Mouse (Mus musculus): ENCODE measurements at regions not wholly inside any gene's neighbourhood (a gene's known extent, or its start where the extent isn't known, plus 50 kb on each side); places are given as distances from the start of the nearest gene placed in this dataset.

GRCm38 (mm10) chr4:131493726-131494125, 344.4 kb downstream of the Ptpru start:
- H3K4me2 ChIP-seq (replicated peaks), result no peak overlapping the region
- no peak overlapping the region for H3K4me3 ChIP-seq (replicated peaks)
- no peak overlapping the region for H3K9ac ChIP-seq
- no peaks in the 10 kb centered on the region for H3K9me3 ChIP-seq (replicated peaks)
- WGBS, result 66% methylated on average over 4 of the region's 4 CpGs
- H3K27me3 ChIP-seq, result peaks cover 3% of the 10 kb centered on the region; the same call in 1 of the 2 replicates
- ATAC-seq (ENCODE audit: insufficient number of reproducible peaks, low FRiP score, low TSS enrichment, low read depth), result no peak
- H3K27ac ChIP-seq (replicated peaks), result no peak overlapping the region
- no peaks in the 10 kb centered on the region for H3K36me3 ChIP-seq
- peaks cover 16% of the 10 kb centered on the region for H3K4me1 ChIP-seq

GRCm38 (mm10) chr4:131496900-131497299, 341.2 kb downstream of the Ptpru start:
- Histone ChIP-seq H3K27me3 (no peaks in the 10 kb centered on the region), H3K4me1 (peaks cover 9% of the 10 kb centered on the region), H3K4me2 (replicated peaks) (no peak overlapping the region), H3K36me3 (no peaks in the 10 kb centered on the region), H3K4me3 (replicated peaks) (no peak overlapping the region), H3K9me3 (replicated peaks) (no peaks in the 10 kb centered on the region), H3K9ac (no peak overlapping the region), H3K27ac (replicated peaks) (no peak overlapping the region)
- WGBS, result 20% methylated on average over 5 of the region's 5 CpGs
- no peak for ATAC-seq (ENCODE audit: insufficient number of reproducible peaks, low FRiP score, low TSS enrichment, low read depth)

DNA sequence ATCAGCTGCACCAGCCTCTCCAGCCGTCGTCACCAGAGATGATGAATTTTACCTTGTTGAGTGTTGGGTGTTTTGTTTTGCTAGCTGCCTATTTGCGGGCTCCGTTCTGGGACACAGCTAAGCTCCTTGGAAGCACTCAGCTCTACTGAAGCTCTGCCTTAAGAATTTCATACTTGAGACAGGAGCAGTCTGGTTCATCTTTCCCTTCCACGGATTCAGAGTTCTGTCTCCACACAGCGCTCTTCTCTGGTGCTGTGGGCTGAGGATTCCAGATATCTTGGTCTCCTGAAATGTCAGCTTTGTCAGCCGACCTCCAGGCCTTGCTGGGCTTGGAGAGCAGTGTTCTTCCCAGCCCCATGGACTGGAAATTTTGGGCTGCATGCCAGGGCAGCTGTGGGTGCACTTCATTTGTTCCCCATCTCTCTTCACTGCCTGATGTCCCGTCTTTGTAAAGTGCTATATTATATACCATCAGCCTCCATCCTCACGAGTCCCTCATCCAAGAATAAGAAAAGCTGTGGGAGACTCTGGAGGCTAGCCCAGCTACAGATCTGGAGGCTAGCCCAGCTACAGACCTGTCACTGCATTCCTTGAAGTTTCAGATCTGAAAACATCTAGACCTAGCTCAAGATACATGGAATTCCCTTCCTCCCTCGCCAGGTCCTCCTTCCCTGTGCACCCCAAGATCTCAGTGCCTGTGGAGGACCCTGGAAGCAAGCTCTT, 337.0 kb downstream of the Ptpru start:
- no peak for ATAC-seq (ENCODE audit: insufficient number of reproducible peaks, low FRiP score, low TSS enrichment, low read depth)

GRCm38 (mm10) chr4:131508154-131508553, 329.9 kb downstream of the Ptpru start:
- H3K27me3 ChIP-seq, result no peaks in the 10 kb centered on the region
- no peak overlapping the region for H3K4me2 ChIP-seq (replicated peaks)
- H3K4me1 ChIP-seq, result no peaks in the 10 kb centered on the region
- no peaks in the 10 kb centered on the region for H3K9me3 ChIP-seq (replicated peaks)
- no peaks in the 10 kb centered on the region for H3K36me3 ChIP-seq
- ATAC-seq (ENCODE audit: insufficient number of reproducible peaks, low FRiP score, low TSS enrichment, low read depth), result no peak
- WGBS, result 59% methylated on average over 7 of the region's 7 CpGs
- H3K9ac ChIP-seq, result no peak overlapping the region
- H3K4me3 ChIP-seq (replicated peaks), result no peak overlapping the region
- no peak overlapping the region for H3K27ac ChIP-seq (replicated peaks)

More for the DNA sequence above, 337.0 kb downstream of the Ptpru start:
- H3K4me2 ChIP-seq (replicated peaks), result no peak overlapping the region
- H3K4me3 ChIP-seq (replicated peaks), result no peak overlapping the region
- no peak overlapping the region for H3K27ac ChIP-seq (replicated peaks)
- H3K4me1 ChIP-seq, result peaks cover 9% of the 10 kb centered on the region
- no peak overlapping the region for H3K9ac ChIP-seq
- 79% methylated on average over 10 of the region's 10 CpGs for WGBS
- H3K9me3 ChIP-seq (replicated peaks), result no peaks in the 10 kb centered on the region
- H3K36me3 ChIP-seq, result no peaks in the 10 kb centered on the region
- H3K27me3 ChIP-seq, result no peaks in the 10 kb centered on the region

GRCm38 (mm10) chr4:131511586-131511985, 326.5 kb downstream of the Ptpru start:
- Histone ChIP-seq H3K27ac (replicated peaks) (no peak overlapping the region), H3K4me3 (replicated peaks) (no peak overlapping the region), H3K27me3 (no peaks in the 10 kb centered on the region), H3K4me2 (replicated peaks) (no peak overlapping the region), H3K9me3 (replicated peaks) (no peaks in the 10 kb centered on the region), H3K36me3 (no peaks in the 10 kb centered on the region), H3K4me1 (no peaks in the 10 kb centered on the region), H3K9ac (no peak overlapping the region)
- no peak for ATAC-seq (ENCODE audit: insufficient number of reproducible peaks, low FRiP score, low TSS enrichment, low read depth)
- WGBS, result 86% methylated on average over 3 of the region's 3 CpGs

DNA sequence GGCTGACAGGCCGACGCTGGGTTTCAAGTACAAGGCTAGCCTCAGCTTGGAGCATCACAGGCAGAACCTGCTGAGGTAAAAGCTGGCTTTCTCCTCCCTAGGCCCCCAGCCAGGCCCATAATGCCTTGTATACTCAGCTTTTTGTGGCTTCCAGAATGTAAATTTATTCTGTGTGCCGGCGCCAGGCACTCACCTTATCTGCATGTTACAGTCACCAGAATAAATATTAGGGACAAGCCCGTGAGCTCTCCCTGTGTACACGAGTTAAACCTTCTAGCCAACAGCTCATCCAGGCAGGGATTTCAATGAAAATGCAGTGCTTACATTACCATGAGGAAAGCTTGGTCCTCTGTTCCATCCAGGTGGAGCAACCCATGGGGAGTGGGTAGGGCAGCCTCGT, 325.3 kb downstream of the Ptpru start:
- Histone ChIP-seq H3K36me3 (no peaks in the 10 kb centered on the region), H3K4me3 (replicated peaks) (no peak overlapping the region), H3K27ac (replicated peaks) (no peak overlapping the region), H3K9ac (no peak overlapping the region), H3K27me3 (no peaks in the 10 kb centered on the region), H3K4me1 (no peaks in the 10 kb centered on the region), H3K9me3 (replicated peaks) (no peaks in the 10 kb centered on the region), H3K4me2 (replicated peaks) (no peak overlapping the region)
- 69% methylated on average over 7 of the region's 7 CpGs for WGBS
- no peak for ATAC-seq (ENCODE audit: insufficient number of reproducible peaks, low FRiP score, low TSS enrichment, low read depth)

DNA sequence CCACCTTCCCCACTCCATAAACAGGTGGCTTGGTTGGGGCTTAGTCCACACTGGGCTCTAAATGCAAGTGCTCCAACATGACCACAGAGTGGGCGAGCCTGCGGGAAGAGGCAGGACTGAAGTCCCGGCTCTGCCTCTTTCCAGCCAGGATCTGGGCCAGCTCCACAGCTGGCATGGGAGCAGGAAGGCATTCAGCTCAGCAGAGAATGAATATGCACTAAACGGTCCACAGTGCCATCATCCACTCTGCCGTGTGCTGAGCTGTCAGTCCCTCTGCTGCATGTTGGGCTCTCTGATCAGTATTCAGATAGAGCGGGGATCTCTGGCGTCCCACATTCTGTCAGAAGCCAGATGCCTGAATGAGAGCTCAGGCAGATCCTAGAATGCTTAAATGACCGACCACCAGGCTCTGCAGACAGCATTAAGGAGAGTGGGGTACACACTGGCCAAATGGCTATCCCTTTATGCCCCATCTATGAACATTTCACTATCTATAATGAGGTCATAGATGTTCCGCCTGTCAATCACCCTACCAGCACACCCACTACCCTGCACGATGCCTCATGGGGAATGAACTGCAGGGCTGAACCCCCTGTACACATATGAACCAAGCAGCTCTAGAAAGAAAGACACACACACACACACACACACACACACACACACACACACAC, 317.3 kb downstream of the Ptpru start:
- no peak for ATAC-seq (ENCODE audit: insufficient number of reproducible peaks, low FRiP score, low TSS enrichment, low read depth)
- Histone ChIP-seq H3K36me3 (no peaks in the 10 kb centered on the region), H3K4me1 (no peaks in the 10 kb centered on the region), H3K4me2 (replicated peaks) (no peak overlapping the region), H3K27me3 (no peaks in the 10 kb centered on the region; the same call in 1 of the 2 replicates), H3K4me3 (replicated peaks) (no peak overlapping the region), H3K9ac (no peak overlapping the region), H3K27ac (replicated peaks) (no peak overlapping the region), H3K9me3 (replicated peaks) (no peaks in the 10 kb centered on the region)
- 75% methylated on average over 10 of the region's 10 CpGs for WGBS

GRCm38 (mm10) chr4:131521307-131521651, 316.8 kb downstream of the Ptpru start:
- Histone ChIP-seq H3K4me2 (replicated peaks) (no peak overlapping the region), H3K27me3 (peaks cover 1% of the 10 kb centered on the region), H3K4me3 (replicated peaks) (no peak overlapping the region), H3K27ac (replicated peaks) (no peak overlapping the region), H3K9me3 (replicated peaks) (no peaks in the 10 kb centered on the region), H3K9ac (no peak overlapping the region), H3K4me1 (no peaks in the 10 kb centered on the region), H3K36me3 (no peaks in the 10 kb centered on the region)
- ATAC-seq (ENCODE audit: insufficient number of reproducible peaks, low FRiP score, low TSS enrichment, low read depth), result no peak
- WGBS, result 64% methylated on average over 8 of the region's 8 CpGs

GRCm38 (mm10) chr4:131525236-131525635, 312.9 kb downstream of the Ptpru start:
- Histone ChIP-seq H3K36me3 (no peaks in the 10 kb centered on the region), H3K9me3 (replicated peaks) (no peaks in the 10 kb centered on the region), H3K4me1 (no peaks in the 10 kb centered on the region), H3K4me3 (replicated peaks) (no peak overlapping the region), H3K9ac (no peak overlapping the region), H3K27me3 (peaks cover 3% of the 10 kb centered on the region), H3K27ac (replicated peaks) (no peak overlapping the region), H3K4me2 (replicated peaks) (no peak overlapping the region)
- no peak for ATAC-seq (ENCODE audit: insufficient number of reproducible peaks, low FRiP score, low TSS enrichment, low read depth)
- WGBS, result 81% methylated on average over 3 of the region's 3 CpGs

GRCm38 (mm10) chr4:131530491-131530890, 307.6 kb downstream of the Ptpru start:
- WGBS, result 58% methylated on average over 5 of the region's 5 CpGs
- ATAC-seq (ENCODE audit: insufficient number of reproducible peaks, low FRiP score, low TSS enrichment, low read depth), result no peak

DNA sequence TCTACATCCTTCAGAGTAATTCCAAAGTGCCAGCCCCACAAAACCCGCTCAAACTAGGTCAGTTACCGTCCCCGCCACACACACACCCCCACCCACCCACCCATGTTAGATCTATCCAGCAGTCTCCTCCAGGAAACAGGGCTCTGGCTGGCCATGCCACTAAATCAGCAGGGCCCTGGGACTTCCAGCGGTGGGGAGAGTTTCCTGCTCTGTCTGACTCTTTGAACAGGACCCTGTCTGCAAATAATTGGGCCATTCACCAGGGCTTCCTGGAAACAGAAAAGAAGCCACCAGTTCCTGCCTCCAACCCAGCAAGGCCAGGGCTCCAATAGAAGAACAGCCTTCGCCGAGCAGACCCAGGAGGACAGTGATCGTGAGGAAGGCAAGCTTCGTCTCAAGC, 307.1 kb downstream of the Ptpru start:
- Histone ChIP-seq H3K4me3 (replicated peaks) (no peak overlapping the region), H3K27me3 (peaks cover 3% of the 10 kb centered on the region; the same call in 1 of the 2 replicates), H3K9ac (no peak overlapping the region), H3K4me1 (no peaks in the 10 kb centered on the region), H3K27ac (replicated peaks) (no peak overlapping the region), H3K9me3 (replicated peaks) (no peaks in the 10 kb centered on the region), H3K4me2 (replicated peaks) (no peak overlapping the region), H3K36me3 (no peaks in the 10 kb centered on the region)
- WGBS, result 64% methylated on average over 8 of the region's 8 CpGs
- ATAC-seq (ENCODE audit: insufficient number of reproducible peaks, low FRiP score, low TSS enrichment, low read depth), result no peak

More at GRCm38 (mm10) chr4:131530491-131530890, 307.6 kb downstream of the Ptpru start:
- no peaks in the 10 kb centered on the region for H3K4me1 ChIP-seq
- H3K36me3 ChIP-seq, result no peaks in the 10 kb centered on the region
- H3K27me3 ChIP-seq, result peaks cover 3% of the 10 kb centered on the region; the same call in 1 of the 2 replicates
- no peak overlapping the region for H3K4me3 ChIP-seq (replicated peaks)
- H3K9ac ChIP-seq, result no peak overlapping the region
- H3K4me2 ChIP-seq (replicated peaks), result no peak overlapping the region
- H3K9me3 ChIP-seq (replicated peaks), result no peaks in the 10 kb centered on the region
- no peak overlapping the region for H3K27ac ChIP-seq (replicated peaks)

GRCm38 (mm10) chr4:131534831-131535230, 303.3 kb downstream of the Ptpru start:
- H3K4me1 ChIP-seq, result no peaks in the 10 kb centered on the region
- H3K36me3 ChIP-seq, result no peaks in the 10 kb centered on the region
- 78% methylated on average over 6 of the region's 6 CpGs for WGBS
- H3K27me3 ChIP-seq, result no peaks in the 10 kb centered on the region
- no peaks in the 10 kb centered on the region for H3K9me3 ChIP-seq (replicated peaks)
- no peak overlapping the region for H3K27ac ChIP-seq (replicated peaks)
- ATAC-seq (ENCODE audit: insufficient number of reproducible peaks, low FRiP score, low TSS enrichment, low read depth), result no peak
- H3K4me2 ChIP-seq (replicated peaks), result no peak overlapping the region
- no peak overlapping the region for H3K9ac ChIP-seq
- no peak overlapping the region for H3K4me3 ChIP-seq (replicated peaks)
